Comparison of ENCODE assay signal across 8 mouse cellular contexts in genomic region chr17:10335809-10336499, GRCm38 (mm10). TPM values are rescaled to one million over a fixed set of nuclear protein-coding genes. Genes with fewer than 3 reads are reported as not detected.
DNase-seq lines count a peak whose midpoint lies in the region; ATAC-seq lines count a peak whose summit lies in the region.

No protein-coding gene starts in this region.

- peak; percentile 67 to 71 for DNase-seq in cerebellum, postnatal 10 days
- no peak for DNase-seq in cerebellum, adult 9-11 months
- DNase-seq in right cerebral cortex, postnatal 4 days: peak; percentile 34
- no peak for DNase-seq in right cerebral cortex, postnatal 14 days
- DNase-seq in midbrain, embryonic 11.5 days (ENCODE audit: low spot score, missing footprints): peak; percentile 92
- DNase-seq in thymus, postnatal 4 days: peak; percentile 61
- no peak for DNase-seq in left cerebral cortex, postnatal 14 days (ENCODE audit: low spot score in 2 of 2)

- H3K4me1 ChIP-seq in hindbrain, embryonic 15.5 days (replicated peaks): peaks cover 20% of the 10 kb centered on the region
- H3K4me1 ChIP-seq in midbrain, embryonic 11.5 days (ENCODE audit: control insufficient read depth, insufficient read depth, low read length): peaks cover 36% of the 10 kb centered on the region

- H3K9ac ChIP-seq in hindbrain, embryonic 15.5 days: peak overlapping the region; percentile 56
- peak overlapping the region; percentile 74 for H3K9ac ChIP-seq in midbrain, embryonic 11.5 days (ENCODE audit: low read length)

- peak overlapping the region; percentile 45 for H3K4me3 ChIP-seq in hindbrain, embryonic 15.5 days
- H3K4me3 ChIP-seq in midbrain, embryonic 11.5 days (ENCODE audit: low read depth, low read length): peak overlapping the region; percentile 25

- H3K36me3 ChIP-seq in hindbrain, embryonic 15.5 days: no peaks in the 10 kb centered on the region
- no peaks in the 10 kb centered on the region for H3K36me3 ChIP-seq in midbrain, embryonic 11.5 days (ENCODE audit: control insufficient read depth, insufficient read depth, low read length)

- H3K4me2 ChIP-seq in hindbrain, embryonic 15.5 days: peak overlapping the region; percentile 72
- H3K4me2 ChIP-seq in midbrain, embryonic 11.5 days: peak overlapping the region; percentile 47

- no peaks in the 10 kb centered on the region for H3K27me3 ChIP-seq in hindbrain, embryonic 15.5 days
- H3K27me3 ChIP-seq in midbrain, embryonic 11.5 days (ENCODE audit: control insufficient read depth, insufficient read depth, low read length): no peaks in the 10 kb centered on the region

- intact Hi-C loops in left cerebral cortex, postnatal 14 days (cut with DNase I): loop anchor here (5.0 to 10.0 kb wide), 2 partner anchors 56 to 409 kb away; no protein-coding TSS in a partner anchor

- no peaks in the 10 kb centered on the region for H3K9me3 ChIP-seq in hindbrain, embryonic 15.5 days
- no peaks in the 10 kb centered on the region for H3K9me3 ChIP-seq in midbrain, embryonic 11.5 days (ENCODE audit: control insufficient read depth, low read length)

- WGBS in hindbrain, embryonic 15.5 days: 7% methylated on average over 16 of the region's 16 CpGs
- WGBS in midbrain, embryonic 11.5 days: 6% methylated on average over 16 of the region's 16 CpGs

- H3K27ac ChIP-seq in hindbrain, embryonic 15.5 days (replicated peaks): peak overlapping the region; percentile 91
- peak overlapping the region; percentile 97 for H3K27ac ChIP-seq in midbrain, embryonic 11.5 days (ENCODE audit: low read depth, low read length)

- 0 out of 2 replicates have a peak, but pooled peaks have one; percentile 57 for ATAC-seq in hindbrain, embryonic 15.5 days (ENCODE audit: low FRiP score, low read depth)
- peak; percentile 57 for ATAC-seq in midbrain, embryonic 11.5 days (ENCODE audit: low FRiP score)

RNA-seq across cellular contexts. Expression of gene Qk, which starts 16.3 kb away (rescaled TPM):
- 45.3 and 47.2 TPM in 2 replicates for polyA plus RNA-seq in hindbrain, embryonic 15.5 days (2015; fragmentation: Nextera tagmentation; extraction: Ambion mirVana)
- 63.2 and 73.7 TPM in 2 replicates for polyA plus RNA-seq in midbrain, embryonic 11.5 days (2014; fragmentation: Nextera tagmentation; extraction: Ambion mirVana)
- total RNA-seq in left cerebral cortex, postnatal 14 days (2021): 100 to 1,000 TPM; 339 to 352 TPM

Comparison
In these comparisons a context has a peak if more than half of its experiments do, and no peak if none do; other contexts are left out.
1. DNase-seq: peak in cerebellum, postnatal 10 days (2 of 2), right cerebral cortex, postnatal 4 days (single experiment), midbrain, embryonic 11.5 days (single experiment) and thymus, postnatal 4 days (single experiment); none in cerebellum, adult 9-11 months (single experiment), right cerebral cortex, postnatal 14 days (single experiment) and left cerebral cortex, postnatal 14 days (0 of 2).